Mouse (Mus musculus) left cerebral cortex, postnatal 4 days (tissue): Measurements from ENCODE around the gene Ctdsp1. TPM values are rescaled to one million over a fixed set of nuclear protein-coding genes. Genes with fewer than 3 reads are reported as not detected.

Experiments
- DNase-seq: peaks from one replicate; pipeline ENCODE4 v3.0.0-alpha.2; 2022
- intact Hi-C: fragments of 180-260 bp; cut with DNase I; formaldehyde crosslinking; loops from one replicate; pipeline ENCODE4 v1.15.1; 2025
- total RNA-seq, 2 experiments: library from RNA; stranded (reverse); gene quantifications; 2 replicates each; pipeline ENCODE4 v1.2.3; 2021

Ctdsp1 gene
- total RNA-seq, 2 experiments from 2014 or later, result 19.2 to 20.8 TPM

DNA sequence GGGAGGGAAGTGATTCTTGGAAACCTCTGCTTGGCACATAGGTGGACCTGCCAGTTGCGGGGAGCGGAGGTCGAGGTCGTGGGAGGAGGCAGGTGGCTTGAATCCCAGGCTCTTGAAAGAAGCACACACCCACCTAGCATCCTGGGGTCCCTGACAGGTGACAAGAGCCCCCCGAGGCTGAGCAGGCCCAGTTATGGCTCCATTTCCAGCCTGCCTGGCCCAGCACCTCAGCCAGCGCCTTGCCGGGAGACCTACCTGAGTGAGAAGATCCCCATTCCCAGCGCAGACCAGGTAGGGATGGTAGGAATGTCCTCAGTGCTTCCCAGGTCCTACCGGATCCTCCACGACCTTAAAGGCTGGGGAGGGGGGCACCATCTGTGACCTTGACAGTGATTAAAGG lies 15.7 kb upstream of the Ctdsp1 start:
- no peak for DNase-seq
- intact Hi-C loops, result no loop called here

DNA sequence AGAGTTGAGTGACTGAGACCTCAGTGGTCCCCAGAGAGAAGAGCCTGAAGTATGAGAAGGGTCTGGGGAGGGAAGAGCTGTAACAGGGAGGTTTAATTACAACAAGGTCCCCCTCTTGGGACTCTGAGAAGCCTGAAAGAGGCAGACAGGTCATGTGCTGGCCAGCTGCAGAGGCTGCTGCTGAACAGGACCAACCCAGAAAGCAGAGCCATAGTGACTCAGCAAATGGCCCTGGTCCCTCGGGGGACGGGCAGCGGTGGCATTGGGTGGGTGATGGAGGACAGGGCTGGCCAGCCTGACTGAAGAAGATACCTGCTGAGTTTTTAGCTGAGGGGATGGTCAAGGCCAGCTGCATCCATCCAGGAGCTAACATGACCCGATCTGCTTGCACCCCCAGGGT lies 14.9 kb upstream of the Ctdsp1 start:
- no peak for DNase-seq

DNA sequence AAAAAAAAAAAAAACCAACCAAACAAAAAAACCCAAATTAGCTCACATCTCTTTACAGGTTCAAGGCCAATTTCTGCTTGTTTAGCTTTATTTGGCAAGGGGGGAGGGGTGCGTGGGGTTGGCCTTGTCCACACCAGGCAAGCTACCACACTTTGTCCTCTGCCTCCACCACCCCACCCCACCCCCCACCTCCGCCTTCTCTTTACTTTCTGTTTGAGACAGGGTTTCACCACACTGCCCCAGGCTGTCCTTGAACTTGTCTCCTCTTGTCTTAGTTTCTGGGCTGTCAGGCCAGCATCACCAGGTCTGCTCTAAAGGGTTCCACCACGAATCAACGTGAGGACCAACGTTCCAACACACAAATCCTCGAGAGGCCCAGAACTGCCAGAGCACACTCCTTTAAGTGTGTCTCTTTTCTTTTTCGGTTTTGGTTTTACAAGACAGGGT lies 12.2 kb upstream of the Ctdsp1 start:
- no peak for DNase-seq
- intact Hi-C loops, result no loop called here

More for the DNA sequence above, 14.9 kb upstream of the Ctdsp1 start:
- intact Hi-C loops, result no loop called here

DNA sequence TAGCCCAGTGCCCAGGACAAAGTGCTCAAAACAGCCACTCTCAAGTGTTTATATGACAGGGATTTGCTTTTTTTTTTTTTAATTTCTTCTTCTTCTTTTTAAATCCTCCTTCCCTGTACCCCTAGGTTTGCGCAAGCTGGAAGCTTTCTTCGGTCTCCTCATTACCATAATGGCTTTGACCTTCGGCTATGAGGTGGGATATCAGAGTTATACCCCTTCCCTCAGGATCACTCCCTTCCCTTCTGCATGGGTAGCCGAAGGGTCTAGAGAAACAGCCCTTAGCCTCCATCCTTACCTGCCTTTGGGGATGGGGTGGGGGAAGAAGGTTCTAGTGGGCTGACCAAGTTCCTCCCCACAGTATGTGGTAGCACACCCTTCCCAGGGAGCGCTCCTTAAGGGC lies 10.8 kb upstream of the Ctdsp1 start:
- intact Hi-C loops, result no loop called here
- no peak for DNase-seq

DNA sequence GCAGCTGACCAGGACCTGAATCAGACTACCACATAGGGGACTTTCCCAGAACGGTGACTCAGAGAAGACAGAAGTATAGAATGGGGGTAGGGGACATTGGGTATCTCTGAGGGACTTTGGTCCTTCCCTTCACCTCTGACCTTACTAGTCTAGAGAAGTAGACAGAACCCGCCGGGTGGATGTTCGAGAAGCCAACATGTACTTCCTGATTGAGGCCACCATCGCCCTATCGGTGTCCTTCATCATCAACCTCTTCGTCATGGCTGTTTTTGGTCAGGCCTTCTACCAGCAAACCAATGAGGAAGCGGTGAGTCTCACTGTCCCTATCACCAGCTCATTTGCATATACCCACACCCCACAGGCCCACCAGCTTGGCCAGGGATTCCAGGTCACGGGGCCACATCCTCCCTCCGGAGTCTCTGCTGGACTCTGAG lies 9.7 kb upstream of the Ctdsp1 start:
- no peak for DNase-seq
- intact Hi-C loops, result no loop called here

DNA sequence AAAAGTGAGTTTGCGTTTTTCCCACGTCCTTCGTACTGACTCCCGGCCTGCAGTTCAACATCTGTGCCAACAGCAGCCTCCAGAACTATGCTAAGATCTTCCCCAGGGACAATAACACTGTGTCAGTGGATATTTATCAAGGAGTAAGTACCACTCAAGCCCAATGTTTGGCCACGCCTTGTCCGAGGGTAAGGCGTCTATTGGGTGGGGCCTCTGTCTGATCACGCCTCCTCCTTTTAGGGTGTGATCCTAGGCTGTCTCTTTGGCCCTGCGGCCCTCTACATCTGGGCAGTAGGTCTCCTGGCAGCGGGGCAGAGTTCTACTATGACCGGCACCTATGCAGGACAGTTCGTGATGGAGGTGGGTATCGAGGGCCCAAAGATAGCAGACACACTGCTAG lies 7.9 kb upstream of the Ctdsp1 start:
- intact Hi-C loops, result no loop called here
- DNase-seq, result no peak

DNA sequence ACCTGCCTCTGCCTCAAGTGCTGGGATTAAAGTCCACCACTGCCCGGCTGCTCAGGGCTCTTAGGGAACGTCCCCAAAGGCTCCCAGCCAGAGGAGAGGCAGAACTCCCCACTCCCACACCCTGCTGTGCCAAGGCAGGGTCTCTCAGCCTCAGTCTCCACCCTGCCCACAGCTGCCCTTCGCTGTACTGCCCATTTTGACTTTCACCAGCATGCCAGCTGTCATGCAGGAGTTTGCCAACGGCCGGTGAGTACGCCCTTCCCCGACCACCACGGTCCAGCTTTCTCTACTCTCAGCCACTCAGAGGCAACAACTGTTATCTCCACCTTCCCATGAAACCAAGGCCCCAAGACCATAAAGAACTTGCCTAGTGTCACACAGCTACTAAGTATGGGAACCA lies 6.8 kb upstream of the Ctdsp1 start:
- intact Hi-C loops, result no loop called here
- DNase-seq, result no peak

DNA sequence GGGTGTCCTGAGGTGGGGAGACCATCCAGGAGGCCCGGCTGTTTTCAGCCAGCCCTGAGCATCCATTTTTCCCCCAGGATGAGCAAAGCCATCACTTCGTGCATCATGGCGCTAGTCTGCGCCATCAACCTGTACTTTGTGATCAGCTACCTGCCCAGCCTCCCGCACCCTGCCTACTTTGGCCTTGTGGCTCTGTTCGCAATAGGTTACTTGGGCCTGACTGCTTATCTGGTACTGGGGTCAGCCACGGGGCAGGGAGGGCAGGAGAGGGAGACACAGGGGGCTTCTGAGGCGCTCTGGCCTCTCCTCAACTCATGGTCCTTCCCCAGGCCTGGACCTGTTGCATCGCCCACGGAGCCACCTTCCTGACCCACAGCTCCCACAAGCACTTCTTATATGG lies 6.2 kb upstream of the Ctdsp1 start:
- no peak for DNase-seq
- intact Hi-C loops, result no loop called here

DNA sequence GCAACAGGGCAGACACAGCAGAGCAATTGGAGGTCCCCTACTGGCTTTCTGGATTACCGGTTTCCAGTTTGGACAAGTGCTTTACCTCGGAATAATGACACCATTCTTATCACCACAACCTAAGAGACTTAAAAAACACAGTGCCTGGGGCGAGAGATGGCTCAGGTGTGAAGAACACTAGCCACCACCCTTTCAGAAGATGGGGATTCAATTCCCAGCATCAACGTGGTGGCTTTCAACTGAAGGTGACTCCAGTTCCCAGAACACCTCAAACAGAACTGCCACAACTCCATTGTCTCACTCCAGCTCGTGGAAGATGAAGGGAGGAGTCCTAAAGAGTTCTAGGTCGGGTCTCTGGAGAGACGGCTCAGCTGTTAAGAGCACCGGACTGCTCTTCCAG lies 5.8 kb upstream of the Ctdsp1 start:
- DNase-seq, result no peak
- intact Hi-C loops, result no loop called here

DNA sequence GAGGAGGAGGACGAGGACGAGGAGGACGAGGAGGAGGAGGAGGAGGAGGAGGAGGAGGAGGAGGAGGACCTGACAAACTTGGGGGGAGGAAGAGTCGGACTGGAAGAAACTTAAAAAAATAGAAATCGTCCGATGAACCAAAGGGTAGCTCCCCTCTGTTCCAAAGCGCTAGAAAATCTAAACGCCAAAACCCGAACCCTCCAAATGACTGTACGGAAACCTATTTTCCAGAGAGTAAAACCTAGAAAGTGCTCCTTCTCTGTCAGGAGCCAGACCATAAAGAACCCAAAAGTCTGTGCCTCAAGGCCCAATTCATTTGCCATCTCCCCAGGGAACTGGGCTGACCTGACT lies 5.0 kb upstream of the Ctdsp1 start:
- intact Hi-C loops, result no loop called here
- no peak for DNase-seq

DNA sequence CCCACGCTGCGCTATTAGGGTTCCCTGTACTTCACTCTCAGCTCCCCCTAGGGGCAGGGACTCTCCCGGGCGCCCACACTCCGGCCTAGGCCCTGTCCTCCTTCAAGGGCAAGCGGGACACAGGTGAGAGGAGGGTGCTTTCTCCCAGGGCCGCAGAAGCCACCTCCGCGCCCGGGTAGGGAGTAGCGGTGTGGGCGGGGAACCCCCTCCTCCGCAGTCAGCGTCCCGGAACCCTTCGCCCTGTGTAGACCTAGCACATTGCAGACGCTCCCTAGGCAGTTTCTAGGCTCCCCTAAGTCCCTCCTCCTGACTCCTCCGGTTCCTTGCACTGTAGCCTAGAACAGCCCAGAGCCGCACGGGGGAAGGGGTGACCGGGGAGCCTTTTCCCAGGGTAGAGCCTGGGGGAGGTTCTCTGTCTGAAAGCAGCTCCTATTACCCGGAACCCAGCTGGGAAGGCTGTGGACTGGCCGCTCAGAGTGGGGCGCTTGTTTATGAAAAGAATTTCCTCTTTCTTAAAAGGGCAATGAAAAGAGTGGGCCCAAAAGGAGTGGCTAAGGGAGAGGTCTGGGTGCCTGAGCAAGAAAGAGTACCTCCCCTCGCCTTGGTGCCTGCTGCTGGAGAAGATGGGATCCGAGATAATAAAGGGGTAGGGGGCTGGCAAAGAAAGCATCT lies 4.5 kb upstream of the Ctdsp1 start:
- DNase-seq, result peak; percentile 89
- intact Hi-C loops, result no loop called here

DNA sequence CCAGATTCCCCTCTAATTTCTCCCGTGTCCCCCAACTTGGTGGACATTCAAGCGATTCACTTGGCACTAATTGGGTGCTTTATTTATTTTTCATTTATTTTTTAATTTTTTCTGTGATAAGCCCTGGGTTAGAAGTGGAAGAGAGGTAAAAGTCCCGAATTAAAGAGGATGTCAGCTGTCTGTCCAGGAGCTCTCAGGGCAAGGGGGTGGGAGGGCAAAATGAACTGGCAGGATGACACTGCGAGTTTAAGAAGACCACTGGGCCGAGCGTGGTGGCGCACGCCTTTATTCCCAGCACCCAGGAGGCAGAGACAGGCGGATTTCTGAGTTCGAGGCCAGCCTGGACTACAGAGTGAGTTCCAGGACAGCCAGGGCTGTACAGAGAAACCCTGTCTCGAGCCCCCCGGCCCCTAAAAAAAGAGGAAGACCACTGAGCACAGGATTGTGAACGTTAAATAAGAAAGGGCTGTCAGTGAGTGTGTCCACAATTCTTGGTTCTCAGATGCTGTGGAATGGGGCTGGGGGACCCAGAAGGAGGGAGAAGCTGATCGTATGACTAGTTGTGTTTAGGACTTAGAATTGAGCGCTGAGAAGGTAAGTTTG lies 3.8 kb upstream of the Ctdsp1 start:
- intact Hi-C loops, result no loop called here
- no peak for DNase-seq

DNA sequence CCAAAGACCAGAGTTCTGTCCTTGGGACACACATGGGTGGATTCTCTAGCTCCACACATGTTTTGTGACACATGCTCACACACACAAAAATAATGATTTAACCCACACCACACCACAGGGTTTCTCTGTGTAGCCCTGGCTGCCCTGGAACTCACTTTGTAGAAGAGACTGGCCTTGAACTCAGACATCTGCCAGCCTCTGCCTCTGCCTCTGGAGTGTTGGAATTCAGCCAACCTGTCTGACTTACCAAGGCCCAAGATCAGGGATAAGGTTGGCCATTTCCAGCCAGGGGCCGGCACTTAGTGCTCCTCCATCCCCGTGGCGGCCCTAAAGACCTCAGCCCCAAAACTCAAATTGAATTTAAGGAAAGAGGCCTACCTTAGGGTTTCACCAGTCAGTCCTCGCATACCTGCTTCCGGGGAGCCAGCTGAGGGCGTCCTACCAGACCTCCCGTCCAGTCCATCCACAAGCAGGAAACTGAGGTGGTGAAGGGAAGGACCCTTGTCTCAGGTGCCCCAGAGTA lies 2.9 kb upstream of the Ctdsp1 start:
- intact Hi-C loops, result no loop called here
- no peak for DNase-seq

DNA sequence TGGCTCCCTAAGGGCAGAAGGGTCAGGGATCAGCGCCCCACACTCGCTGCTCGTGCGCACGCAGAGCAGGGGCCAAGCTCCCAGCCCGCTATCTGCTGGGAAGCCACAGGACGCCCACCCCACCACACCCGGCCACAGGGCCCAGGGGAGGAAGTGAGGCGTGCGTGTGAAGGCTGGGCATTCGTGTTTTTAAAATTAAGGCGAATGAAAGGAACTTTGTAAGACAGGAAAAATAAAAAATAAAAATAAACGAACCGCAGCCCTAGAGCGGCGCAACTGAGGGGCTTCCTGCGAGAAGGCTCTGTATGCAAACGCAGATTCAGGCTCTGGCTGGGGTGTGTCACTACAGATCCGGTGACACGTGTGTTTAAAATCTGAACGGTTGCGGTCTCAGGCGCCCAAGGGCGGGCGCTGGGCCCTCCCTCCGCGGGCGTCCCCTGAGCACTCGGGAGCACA lies 1.4 kb upstream of the Ctdsp1 start:
- no peak for DNase-seq
- intact Hi-C loops, result no loop called here

DNA sequence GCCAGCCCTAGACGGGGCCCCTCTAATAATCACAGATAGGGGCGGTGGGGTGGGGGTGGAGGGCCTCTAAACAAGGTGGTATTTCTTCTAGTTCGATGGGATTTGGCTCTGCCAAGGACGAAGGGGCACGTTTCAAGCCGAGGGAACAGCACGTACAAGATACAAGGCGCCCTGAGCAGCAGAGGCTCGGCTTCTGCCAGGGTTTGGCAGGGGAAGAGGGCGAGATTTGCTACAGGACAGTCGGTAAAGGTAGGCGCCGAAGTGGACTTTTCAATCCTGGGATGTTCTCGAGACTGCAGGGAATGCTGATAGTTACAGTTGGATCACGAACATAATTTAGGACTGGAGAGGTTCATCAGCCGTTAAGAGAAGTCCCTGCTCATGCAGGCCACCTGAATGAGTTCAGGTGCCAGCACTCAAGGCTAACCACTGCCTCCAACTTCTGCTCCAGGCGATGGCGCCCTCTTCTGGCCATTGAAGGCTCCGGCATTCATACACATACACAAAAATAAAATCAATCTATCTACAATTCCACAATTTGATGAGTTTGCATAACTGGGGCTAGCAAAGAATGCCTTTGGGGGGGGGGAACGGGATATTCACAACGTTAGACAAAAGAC lies 912 bp upstream of the Ctdsp1 start:
- DNase-seq, result peak; percentile 54
- intact Hi-C loops, result no loop called here

DNA sequence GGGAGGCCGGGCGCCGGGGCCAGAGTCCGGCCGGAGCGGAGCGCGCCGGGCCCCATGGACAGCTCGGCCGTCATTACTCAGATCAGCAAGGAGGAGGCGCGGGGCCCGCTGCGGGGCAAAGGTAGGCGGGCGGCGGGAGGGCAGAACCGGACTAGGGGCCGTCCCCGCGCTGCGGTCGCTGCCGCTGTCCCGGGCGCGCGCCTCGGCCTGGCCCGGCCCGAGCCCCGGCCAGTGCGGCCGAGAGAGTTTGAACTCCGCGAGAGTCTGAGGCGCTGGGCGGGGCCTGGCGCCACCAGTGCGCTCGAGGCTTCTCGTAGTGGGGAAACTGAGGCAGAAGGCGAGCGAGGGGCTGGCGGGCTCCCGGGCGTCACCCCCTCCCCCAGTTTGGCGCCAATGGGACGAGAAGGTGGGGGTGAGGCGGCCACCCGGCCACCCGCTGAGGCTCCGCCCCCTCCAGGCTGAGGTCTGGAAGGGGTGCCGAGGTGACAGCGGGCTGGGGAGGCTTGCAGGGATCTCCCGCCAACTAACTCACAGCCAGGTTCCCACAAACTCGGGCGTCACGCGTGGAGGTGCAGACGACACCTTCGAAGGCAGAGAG lies 634 bp downstream of the Ctdsp1 start:
- DNase-seq, result peak; percentile 58
- intact Hi-C loops, result no loop called here

DNA sequence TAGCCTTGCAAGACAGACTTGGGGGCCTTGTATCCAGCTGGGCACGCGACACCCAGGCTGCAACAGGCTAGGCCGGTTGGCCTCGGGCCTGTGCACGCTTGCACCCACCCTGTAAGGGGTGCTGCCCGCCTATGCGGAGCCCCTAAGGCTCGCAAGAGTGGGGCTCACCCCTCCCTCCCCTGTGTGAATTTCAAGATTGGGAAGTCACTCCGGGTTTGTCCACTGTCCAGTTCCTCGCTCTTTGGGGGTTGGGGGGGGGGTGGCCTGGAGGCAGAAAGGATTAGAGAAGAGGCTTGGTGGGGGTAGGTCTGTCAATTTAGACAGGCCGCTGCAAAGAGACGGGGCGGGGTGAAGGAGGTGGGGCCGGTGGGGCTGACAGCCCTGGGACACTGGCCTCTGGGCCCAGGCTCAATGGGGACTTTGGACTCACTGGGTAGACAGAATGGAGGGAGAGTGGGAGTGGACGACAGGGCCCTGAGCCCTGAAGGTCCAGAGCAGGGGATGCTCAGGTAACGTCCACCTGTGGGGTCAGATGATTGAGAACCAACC lies 1.2 kb downstream of the Ctdsp1 start:
- no peak for DNase-seq

DNA sequence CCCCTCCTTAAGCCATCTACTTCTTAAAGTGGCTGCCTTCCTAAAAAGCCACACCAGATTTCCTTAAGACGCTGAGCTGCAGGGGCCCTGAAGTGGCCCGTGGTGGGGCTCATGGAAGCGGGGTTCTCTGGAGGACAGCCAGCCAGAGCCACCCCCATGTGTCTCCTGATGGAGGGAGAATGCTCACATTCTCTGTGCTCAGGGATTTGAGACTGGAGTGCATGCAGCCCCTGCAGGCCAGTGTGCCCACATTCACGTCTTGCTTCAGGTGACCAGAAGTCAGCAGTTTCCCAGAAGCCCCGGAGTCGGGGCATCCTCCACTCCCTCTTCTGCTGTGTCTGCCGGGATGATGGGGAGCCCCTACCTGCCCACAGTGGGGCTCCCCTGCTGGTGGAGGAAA lies 1.7 kb downstream of the Ctdsp1 start:
- DNase-seq, result no peak
- intact Hi-C loops, result no loop called here

More for the DNA sequence above, 1.2 kb downstream of the Ctdsp1 start:
- intact Hi-C loops, result no loop called here

DNA sequence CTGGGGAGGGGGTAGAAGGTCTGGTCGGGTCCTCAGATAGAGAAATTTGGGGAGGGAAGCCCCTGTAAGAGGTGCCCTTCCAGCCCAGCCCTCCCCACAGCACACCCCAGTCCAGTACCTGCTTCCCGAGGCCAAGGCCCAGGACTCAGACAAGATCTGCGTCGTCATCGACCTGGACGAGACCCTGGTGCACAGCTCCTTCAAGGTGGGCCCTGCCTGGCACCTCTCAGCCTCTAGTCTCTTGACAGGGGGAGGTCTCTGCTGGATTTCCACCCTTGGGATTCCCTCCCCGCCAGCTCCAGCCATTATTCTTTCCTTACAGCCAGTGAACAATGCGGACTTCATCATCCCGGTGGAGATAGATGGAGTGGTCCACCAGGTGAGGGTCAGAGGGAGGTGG lies 2.4 kb downstream of the Ctdsp1 start:
- intact Hi-C loops, result no loop called here
- no peak for DNase-seq

DNA sequence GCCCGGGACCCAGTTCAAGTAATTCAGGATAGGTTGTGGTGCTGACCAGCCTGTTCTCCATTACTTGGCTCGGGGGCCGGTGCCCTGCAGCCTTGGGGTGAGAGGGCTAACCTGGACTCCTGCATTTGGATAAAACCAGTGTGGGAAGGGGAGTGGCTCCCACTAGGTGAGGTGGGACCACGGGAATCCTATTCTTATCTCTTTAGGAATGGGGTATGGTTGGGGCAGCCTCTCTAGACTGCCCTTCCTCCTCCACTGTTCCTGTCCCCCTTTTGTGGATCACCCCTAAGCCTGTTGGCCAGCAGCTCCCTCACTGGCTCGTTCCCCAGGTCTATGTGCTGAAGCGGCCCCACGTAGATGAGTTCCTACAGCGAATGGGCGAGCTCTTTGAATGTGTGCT lies 3.0 kb downstream of the Ctdsp1 start:
- intact Hi-C loops, result no loop called here

DNA sequence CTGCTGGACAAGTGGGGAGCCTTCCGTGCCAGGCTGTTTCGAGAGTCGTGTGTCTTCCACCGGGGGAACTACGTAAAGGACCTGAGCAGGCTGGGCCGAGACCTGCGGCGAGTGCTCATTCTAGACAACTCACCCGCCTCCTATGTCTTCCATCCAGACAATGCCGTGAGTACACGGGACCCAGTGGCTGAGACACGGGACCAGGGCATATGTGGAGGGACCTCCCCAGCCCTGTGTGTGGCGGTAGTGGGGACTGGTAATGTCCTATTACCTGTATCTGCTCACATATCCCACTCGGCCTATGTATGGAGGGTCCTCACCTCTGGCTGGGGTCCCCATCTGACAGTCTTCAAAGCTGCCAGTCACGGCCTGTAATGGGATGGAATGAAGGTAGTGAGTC lies 3.5 kb downstream of the Ctdsp1 start:
- DNase-seq, result no peak
- intact Hi-C loops, result no loop called here

More for the DNA sequence above, 3.0 kb downstream of the Ctdsp1 start:
- DNase-seq, result no peak
